Comparison of ENCODE assay signal across 8 mouse cellular contexts in genomic region chr6:52217459-52217768, GRCm38 (mm10). TPM values are rescaled to one million over a fixed set of nuclear protein-coding genes. Genes with fewer than 3 reads are reported as not detected.
DNase-seq lines count a peak whose midpoint lies in the region; ATAC-seq and TF ChIP-seq lines count a peak whose summit lies in the region.

No protein-coding gene starts in this region.

- peaks cover 54% of the 10 kb centered on the region for H3K27me3 ChIP-seq in heart, adult 2 months (ENCODE audit: control insufficient read depth, insufficient read depth, low read length)
- peaks cover 100% of the 10 kb centered on the region for H3K27me3 ChIP-seq in embryonic facial prominence, embryonic 15.5 days
- peaks cover 89% of the 10 kb centered on the region for H3K27me3 ChIP-seq in hindbrain, embryonic 15.5 days
- peaks cover 100% of the 10 kb centered on the region for H3K27me3 ChIP-seq in liver, embryonic 11.5 days (replicated peaks; ENCODE audit: control insufficient read depth, insufficient read depth, low read length)

- H3K27ac ChIP-seq in heart, adult 2 months, result no peak overlapping the region
- no peak overlapping the region for H3K27ac ChIP-seq in embryonic facial prominence, embryonic 15.5 days (replicated peaks)
- H3K27ac ChIP-seq in hindbrain, embryonic 15.5 days (replicated peaks), result no peak overlapping the region
- H3K27ac ChIP-seq in liver, embryonic 11.5 days (ENCODE audit: low read depth, low read length), result no peak overlapping the region

- H3K9ac ChIP-seq in heart, adult 2 months (ENCODE audit: low read depth, low read length), result no peak overlapping the region
- H3K9ac ChIP-seq in embryonic facial prominence, embryonic 15.5 days, result no peak overlapping the region
- no peak overlapping the region for H3K9ac ChIP-seq in hindbrain, embryonic 15.5 days
- H3K9ac ChIP-seq in liver, embryonic 11.5 days (ENCODE audit: low read depth, low read length), result no peak overlapping the region

- TF ChIP-seq POLR2A in heart, adult 2 months (IDR thresholded peaks at IDR 0.05; ENCODE audit: insufficient read depth, low read depth, low read length), result no peak

- TF ChIP-seq EP300 in heart, adult 2 months (IDR thresholded peaks at IDR 0.05; ENCODE audit: insufficient read depth, low read depth, low read length), result no peak

- ATAC-seq in embryonic facial prominence, embryonic 15.5 days (ENCODE audit: insufficient number of reproducible peaks, low FRiP score, low TSS enrichment, low read depth), result no peak
- ATAC-seq in hindbrain, embryonic 15.5 days (ENCODE audit: low FRiP score, low read depth), result peak; percentile 50; the same call in 1 of the 2 replicates
- no peak for ATAC-seq in liver, embryonic 11.5 days (replicated peaks; ENCODE audit: low FRiP score)

- H3K36me3 ChIP-seq in heart, adult 2 months (ENCODE audit: control insufficient read depth, insufficient read depth, low read length), result no peaks in the 10 kb centered on the region
- H3K36me3 ChIP-seq in embryonic facial prominence, embryonic 15.5 days, result no peaks in the 10 kb centered on the region
- H3K36me3 ChIP-seq in hindbrain, embryonic 15.5 days, result no peaks in the 10 kb centered on the region
- H3K36me3 ChIP-seq in liver, embryonic 11.5 days (ENCODE audit: control insufficient read depth, insufficient read depth, low read length), result no peaks in the 10 kb centered on the region

- H3K79me2 ChIP-seq in heart, adult 2 months (replicated peaks; ENCODE audit: control insufficient read depth, insufficient read depth, low read length), result no peaks in the 10 kb centered on the region

- peak overlapping the region; percentile 28 for H3K4me3 ChIP-seq in heart, adult 2 months
- peak overlapping the region; percentile 29 for H3K4me3 ChIP-seq in embryonic facial prominence, embryonic 15.5 days (replicated peaks)
- peak overlapping the region; percentile 20 for H3K4me3 ChIP-seq in hindbrain, embryonic 15.5 days
- H3K4me3 ChIP-seq in liver, embryonic 11.5 days (ENCODE audit: low read depth, low read length), result peak overlapping the region; percentile 40

- 4% methylated on average over 25 of the region's 25 CpGs for WGBS in heart, adult 2 months
- WGBS in embryonic facial prominence, embryonic 15.5 days, result under 1% methylated on average over 25 of the region's 25 CpGs
- under 1% methylated on average over 25 of the region's 25 CpGs for WGBS in hindbrain, embryonic 15.5 days
- WGBS in liver, embryonic 11.5 days, result under 1% methylated on average over 25 of the region's 25 CpGs

- TF ChIP-seq CTCF in heart, adult 2 months (IDR thresholded peaks at IDR 0.05), result no peak

- peak; percentile 39 to 52 for DNase-seq in heart, adult 2 months
- DNase-seq in heart, postnatal 4 days, result no peak
- DNase-seq in liver, embryonic 11.5 days (ENCODE audit: low spot score), result no peak
- peak; percentile 93 for DNase-seq in neural tube, embryonic 10.5 days (ENCODE audit: extremely low spot score, low spot score)
- DNase-seq in layer of hippocampus, adult 11-12 months (ENCODE audit: low spot score), result no peak
- no peak for DNase-seq in cerebellum, postnatal 4 days (ENCODE audit: low spot score in 2 of 2)

- H3K9me3 ChIP-seq in embryonic facial prominence, embryonic 15.5 days (replicated peaks), result no peaks in the 10 kb centered on the region
- H3K9me3 ChIP-seq in hindbrain, embryonic 15.5 days, result no peaks in the 10 kb centered on the region
- H3K9me3 ChIP-seq in liver, embryonic 11.5 days (ENCODE audit: control insufficient read depth, low read length), result no peaks in the 10 kb centered on the region

- peak overlapping the region; percentile 37 for H3K4me2 ChIP-seq in embryonic facial prominence, embryonic 15.5 days (replicated peaks)
- H3K4me2 ChIP-seq in hindbrain, embryonic 15.5 days, result peak overlapping the region; percentile 31
- peak overlapping the region; percentile 62 for H3K4me2 ChIP-seq in liver, embryonic 11.5 days

- peaks cover 1% of the 10 kb centered on the region for H3K4me1 ChIP-seq in heart, adult 2 months (ENCODE audit: control insufficient read depth, insufficient read depth, low read length)
- peaks cover 33% of the 10 kb centered on the region for H3K4me1 ChIP-seq in embryonic facial prominence, embryonic 15.5 days
- peaks cover 12% of the 10 kb centered on the region for H3K4me1 ChIP-seq in hindbrain, embryonic 15.5 days (replicated peaks)
- H3K4me1 ChIP-seq in liver, embryonic 11.5 days (replicated peaks; ENCODE audit: control insufficient read depth, insufficient read depth, low read length), result no peaks in the 10 kb centered on the region

- intact Hi-C loops in heart, adult 2 months (cut with DNase I), result loop anchor here (5.0 kb wide), 1 partner anchor 35 kb away; no protein-coding TSS in a partner anchor

RNA-seq across cellular contexts. Expression of gene Hoxa7, which starts 4.2 kb away (rescaled TPM):
- under 1 TPM; 0.25 to 0.50 TPM for total RNA-seq in heart, adult 2 months (2021)
- 0.26 and 0.31 TPM in 2 replicates for polyA plus RNA-seq in heart, adult 2 months (2012; rRNA removed)
- under 1 TPM in 1 of 2 experiments, not detected in 1; 0.20 TPM for total RNA-seq in heart, postnatal 4 days (2021)
- polyA plus RNA-seq in embryonic facial prominence, embryonic 15.5 days (2015; fragmentation: Nextera tagmentation; extraction: Ambion mirVana), result not detected in 2 replicates
- 8.3 and 20.5 TPM in 2 replicates for polyA plus RNA-seq in hindbrain, embryonic 15.5 days (2015; fragmentation: Nextera tagmentation; extraction: Ambion mirVana)
- polyA plus RNA-seq in liver, embryonic 11.5 days (2014; fragmentation: Nextera tagmentation; extraction: Ambion mirVana), result 2.7 and 3.1 TPM in 2 replicates

RNA-seq across cellular contexts. Expression of gene Gm28308, which starts 4.3 kb away (rescaled TPM):
- not detected for total RNA-seq in heart, adult 2 months (2021)
- polyA plus RNA-seq in heart, adult 2 months (2012; rRNA removed), result not detected in 2 replicates
- not detected for total RNA-seq in heart, postnatal 4 days (2021)
- not detected in 2 replicates for polyA plus RNA-seq in embryonic facial prominence, embryonic 15.5 days (2015; fragmentation: Nextera tagmentation; extraction: Ambion mirVana)
- not detected in 2 replicates for polyA plus RNA-seq in hindbrain, embryonic 15.5 days (2015; fragmentation: Nextera tagmentation; extraction: Ambion mirVana)
- not detected in 2 replicates for polyA plus RNA-seq in liver, embryonic 11.5 days (2014; fragmentation: Nextera tagmentation; extraction: Ambion mirVana)

RNA-seq across cellular contexts. Expression of gene Hoxa3, which starts 4.3 kb away (rescaled TPM):
- total RNA-seq in heart, adult 2 months (2021), result under 1 TPM; 0.55 to 0.76 TPM
- 0.53 and 1.3 TPM in 2 replicates for polyA plus RNA-seq in heart, adult 2 months (2012; rRNA removed)
- total RNA-seq in heart, postnatal 4 days (2021), result 1 to 10 TPM; 1.4 TPM
- polyA plus RNA-seq in embryonic facial prominence, embryonic 15.5 days (2015; fragmentation: Nextera tagmentation; extraction: Ambion mirVana), result 0.11 and 0.13 TPM in 2 replicates
- polyA plus RNA-seq in hindbrain, embryonic 15.5 days (2015; fragmentation: Nextera tagmentation; extraction: Ambion mirVana), result 15.7 and 16.3 TPM in 2 replicates
- polyA plus RNA-seq in liver, embryonic 11.5 days (2014; fragmentation: Nextera tagmentation; extraction: Ambion mirVana), result 2.8 and 2.9 TPM in 2 replicates

RNA-seq across cellular contexts. Expression of gene Hoxa6, which starts 8.9 kb away (rescaled TPM):
- total RNA-seq in heart, adult 2 months (2021), result not detected
- polyA plus RNA-seq in heart, adult 2 months (2012; rRNA removed), result not detected in 2 replicates
- not detected for total RNA-seq in heart, postnatal 4 days (2021)
- polyA plus RNA-seq in embryonic facial prominence, embryonic 15.5 days (2015; fragmentation: Nextera tagmentation; extraction: Ambion mirVana), result not detected in 2 replicates
- 10.4 and 13.4 TPM in 2 replicates for polyA plus RNA-seq in hindbrain, embryonic 15.5 days (2015; fragmentation: Nextera tagmentation; extraction: Ambion mirVana)
- polyA plus RNA-seq in liver, embryonic 11.5 days (2014; fragmentation: Nextera tagmentation; extraction: Ambion mirVana), result 0.45 and 0.71 TPM in 2 replicates

RNA-seq across cellular contexts. Expression of gene Hoxa5, which starts 13.0 kb away (rescaled TPM):
- under 1 TPM; 0.26 to 0.45 TPM for total RNA-seq in heart, adult 2 months (2021)
- polyA plus RNA-seq in heart, adult 2 months (2012; rRNA removed), result 0.94 and 0.96 TPM in 2 replicates
- 1 to 10 TPM; 1.3 to 1.5 TPM for total RNA-seq in heart, postnatal 4 days (2021)
- 0.17 and 0.39 TPM in 2 replicates for polyA plus RNA-seq in embryonic facial prominence, embryonic 15.5 days (2015; fragmentation: Nextera tagmentation; extraction: Ambion mirVana)
- polyA plus RNA-seq in hindbrain, embryonic 15.5 days (2015; fragmentation: Nextera tagmentation; extraction: Ambion mirVana), result 105 and 115 TPM in 2 replicates
- 8.0 and 9.7 TPM in 2 replicates for polyA plus RNA-seq in liver, embryonic 11.5 days (2014; fragmentation: Nextera tagmentation; extraction: Ambion mirVana)

Comparison
In these comparisons a context has a peak if more than half of its experiments do, and no peak if none do; other contexts are left out.
1. DNase-seq: peak in heart, adult 2 months (2 of 2) and neural tube, embryonic 10.5 days (single experiment); none in heart, postnatal 4 days (single experiment), liver, embryonic 11.5 days (single experiment), layer of hippocampus, adult 11-12 months (single experiment) and cerebellum, postnatal 4 days (0 of 2).
2. Peak in every context shown above with its lines, with median percentiles within 50 percentile points of each other: H3K4me3 ChIP-seq and H3K4me2 ChIP-seq.